Mouse (Mus musculus): ENCODE measurements around the gene Pnpla2. TPM values are rescaled to one million over a fixed set of nuclear protein-coding genes. Genes with fewer than 3 reads are reported as not detected.

The Pnpla2 gene
- polyA plus RNA-seq, 1 experiment from 2014 or later: 14.6 TPM

GRCm38 (mm10) chr7:141456739-141457138 is 1.7 kb downstream of the Pnpla2 start:
- Histone ChIP-seq H3K4me1 (peaks cover 17% of the 10 kb centered on the region), H3K36me3 (peaks cover 7% of the 10 kb centered on the region), H3K27ac (no peak overlapping the region), H3K9ac (no peak overlapping the region), H3K27me3 (peaks cover 42% of the 10 kb centered on the region), H3K4me3 (no peak overlapping the region), H3K4me2 (replicated peaks) (no peak overlapping the region), H3K9me3 (no peaks in the 10 kb centered on the region)
- no peak for ATAC-seq (ENCODE audit: insufficient number of reproducible peaks, insufficient read depth, low FRiP score, low TSS enrichment)
- WGBS: 86% methylated on average over 6 of the region's 6 CpGs

DNA sequence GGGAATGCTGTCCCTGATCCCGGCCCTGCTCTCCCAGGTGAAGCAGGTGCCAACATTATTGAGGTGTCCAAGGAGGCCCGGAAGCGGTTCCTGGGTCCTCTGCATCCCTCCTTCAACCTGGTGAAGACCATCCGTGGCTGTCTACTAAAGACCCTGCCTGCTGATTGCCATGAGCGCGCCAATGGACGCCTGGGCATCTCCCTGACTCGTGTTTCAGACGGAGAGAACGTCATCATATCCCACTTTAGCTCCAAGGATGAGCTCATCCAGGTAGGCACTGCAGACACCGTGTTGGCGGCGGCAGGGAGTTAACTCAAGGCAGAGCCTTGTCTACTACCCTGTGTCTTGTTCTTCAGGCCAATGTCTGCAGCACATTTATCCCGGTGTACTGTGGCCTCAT is 2.2 kb downstream of the Pnpla2 start:
- Histone ChIP-seq H3K36me3 (peaks cover 2% of the 10 kb centered on the region), H3K4me2 (replicated peaks) (no peak overlapping the region), H3K27ac (no peak overlapping the region), H3K4me1 (peaks cover 22% of the 10 kb centered on the region), H3K9me3 (no peaks in the 10 kb centered on the region), H3K9ac (no peak overlapping the region), H3K4me3 (no peak overlapping the region), H3K27me3 (peaks cover 47% of the 10 kb centered on the region)
- 90% methylated on average over 14 of the region's 14 CpGs for WGBS
- no peak for ATAC-seq (ENCODE audit: insufficient number of reproducible peaks, insufficient read depth, low FRiP score, low TSS enrichment)

- peaks cover 56% of the 10 kb centered on the region for H3K27me3 ChIP-seq
- H3K27ac ChIP-seq: no peak overlapping the region
- H3K9me3 ChIP-seq: no peaks in the 10 kb centered on the region
- H3K4me2 ChIP-seq (replicated peaks): no peak overlapping the region
- H3K9ac ChIP-seq: no peak overlapping the region
- H3K4me1 ChIP-seq: peaks cover 25% of the 10 kb centered on the region
- H3K4me3 ChIP-seq: no peak overlapping the region
- 71% methylated on average over 15 of the region's 15 CpGs for WGBS
- no peak for ATAC-seq (ENCODE audit: insufficient number of reproducible peaks, insufficient read depth, low FRiP score, low TSS enrichment)
- H3K36me3 ChIP-seq: no peaks in the 10 kb centered on the region
Measured at GRCm38 (mm10) chr7:141457986-141458660, 3.1 kb downstream of the Pnpla2 start.

- peaks cover 61% of the 10 kb centered on the region for H3K27me3 ChIP-seq
Measured at GRCm38 (mm10) chr7:141458661-141459060, 3.7 kb downstream of the Pnpla2 start.

GRCm38 (mm10) chr7:141459301-141459711 is 4.3 kb downstream of the Pnpla2 start:
- Histone ChIP-seq H3K4me2 (replicated peaks) (no peak overlapping the region), H3K27ac (no peak overlapping the region), H3K9me3 (no peaks in the 10 kb centered on the region), H3K36me3 (no peaks in the 10 kb centered on the region), H3K4me1 (peaks cover 30% of the 10 kb centered on the region), H3K4me3 (no peak overlapping the region), H3K9ac (no peak overlapping the region), H3K27me3 (peaks cover 67% of the 10 kb centered on the region)
- ATAC-seq (ENCODE audit: insufficient number of reproducible peaks, insufficient read depth, low FRiP score, low TSS enrichment): no peak
- WGBS: 87% methylated on average over 17 of the region's 17 CpGs

More at GRCm38 (mm10) chr7:141458661-141459060, 3.7 kb downstream of the Pnpla2 start:
- Histone ChIP-seq H3K4me1 (peaks cover 26% of the 10 kb centered on the region), H3K9me3 (no peaks in the 10 kb centered on the region), H3K9ac (no peak overlapping the region), H3K4me3 (no peak overlapping the region), H3K4me2 (replicated peaks) (no peak overlapping the region), H3K27ac (no peak overlapping the region), H3K36me3 (no peaks in the 10 kb centered on the region)
- WGBS: 92% methylated on average over 11 of the region's 11 CpGs
- ATAC-seq (ENCODE audit: insufficient number of reproducible peaks, insufficient read depth, low FRiP score, low TSS enrichment): no peak

DNA sequence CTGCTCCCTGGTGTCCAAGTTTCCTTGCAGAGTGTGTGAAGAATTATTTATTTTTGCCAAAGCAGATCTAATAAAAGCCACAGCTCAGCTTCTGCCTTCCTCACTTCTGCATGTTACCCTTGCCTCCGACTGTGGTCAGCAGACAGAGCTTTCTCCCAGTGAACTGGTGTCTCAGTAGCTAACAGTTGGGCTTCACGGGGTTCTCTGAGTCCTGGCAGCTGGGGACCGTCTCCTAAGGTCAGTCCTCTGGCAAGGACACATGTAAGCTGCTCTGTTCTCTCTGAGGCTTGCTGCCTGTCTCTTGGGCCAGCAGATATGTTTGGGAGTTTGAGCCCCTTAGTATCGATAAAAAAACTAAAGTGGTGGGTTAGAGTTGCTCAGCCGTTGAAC is 5.0 kb downstream of the Pnpla2 start:
- no peak for ATAC-seq (ENCODE audit: insufficient number of reproducible peaks, insufficient read depth, low FRiP score, low TSS enrichment)
- no peaks in the 10 kb centered on the region for H3K9me3 ChIP-seq
- H3K4me2 ChIP-seq (replicated peaks): no peak overlapping the region
- no peak overlapping the region for H3K9ac ChIP-seq
- no peak overlapping the region for H3K27ac ChIP-seq
- WGBS: 67% methylated on average over 5 of the region's 5 CpGs
- H3K4me3 ChIP-seq: no peak overlapping the region
- peaks cover 37% of the 10 kb centered on the region for H3K4me1 ChIP-seq
- H3K27me3 ChIP-seq: peaks cover 74% of the 10 kb centered on the region
- no peaks in the 10 kb centered on the region for H3K36me3 ChIP-seq

- 61% methylated on average over 15 of the region's 15 CpGs for WGBS
- no peak for ATAC-seq (ENCODE audit: insufficient number of reproducible peaks, insufficient read depth, low FRiP score, low TSS enrichment)
- Histone ChIP-seq H3K4me1 (peaks cover 39% of the 10 kb centered on the region), H3K36me3 (no peaks in the 10 kb centered on the region), H3K27me3 (peaks cover 80% of the 10 kb centered on the region), H3K4me3 (peak within 1 kb of the TSS; percentile 35), H3K9ac (peak within 1 kb of the TSS; percentile 41; the same call in 1 of the 2 replicates), H3K4me2 (replicated peaks) (peak within 1 kb of the TSS; percentile 61), H3K27ac (no peak within 1 kb of the TSS), H3K9me3 (no peaks in the 10 kb centered on the region)
Measured at GRCm38 (mm10) chr7:141460391-141461113, 5.6 kb downstream of the Pnpla2 start, which contains the start of gene Cracr2b. Gene Cracr2b (plus strand): TSS chr7:141461094.

DNA sequence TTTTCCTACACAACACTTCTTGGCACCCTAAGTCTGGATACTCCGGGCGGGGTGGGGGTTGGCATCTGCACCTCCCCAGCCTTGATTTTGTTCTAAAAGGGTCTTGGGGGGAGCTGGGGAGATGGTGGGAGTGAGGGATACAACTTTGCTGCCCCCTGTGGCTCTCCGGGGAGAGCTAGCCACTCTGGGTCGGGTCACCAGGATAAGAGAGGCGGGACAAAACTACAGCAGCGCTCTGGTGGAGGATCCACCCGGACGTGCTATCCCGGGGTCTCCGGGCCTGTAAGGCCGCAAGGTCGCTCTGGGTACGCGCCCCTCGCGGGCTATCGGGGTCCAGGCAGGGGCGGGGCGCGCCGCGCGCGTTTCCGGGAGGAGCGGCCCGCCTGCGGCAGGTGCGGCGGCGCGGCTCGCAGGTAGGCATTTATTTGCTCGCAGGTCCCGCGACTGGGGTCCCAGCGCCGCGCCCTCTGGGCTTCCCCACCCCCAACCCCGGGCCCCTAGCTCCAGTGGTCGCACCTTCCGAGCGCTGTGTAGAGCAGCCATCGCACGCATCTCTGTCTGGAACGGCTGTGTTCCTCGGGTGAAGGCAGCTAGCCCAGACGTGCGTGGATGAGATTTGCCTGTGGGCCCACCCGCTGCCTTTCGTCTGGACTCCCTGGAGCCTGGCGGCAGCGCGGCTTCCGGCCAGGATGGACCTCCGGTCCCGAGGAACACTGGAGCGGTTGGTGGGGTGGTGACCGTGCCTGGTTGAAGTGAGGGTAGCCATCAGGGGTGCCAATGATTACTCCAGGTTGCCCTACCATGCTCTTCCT is 6.7 kb downstream of the Pnpla2 start:
- Histone ChIP-seq H3K27me3 (peaks cover 86% of the 10 kb centered on the region), H3K9me3 (no peaks in the 10 kb centered on the region), H3K27ac (no peak overlapping the region), H3K36me3 (no peaks in the 10 kb centered on the region), H3K4me1 (peaks cover 32% of the 10 kb centered on the region), H3K4me3 (peak overlapping the region; percentile 35), H3K9ac (peak overlapping the region; percentile 41; the same call in 1 of the 2 replicates), H3K4me2 (replicated peaks) (peak overlapping the region; percentile 61)
- WGBS: 2% methylated on average over 59 of the region's 59 CpGs
- no peak for ATAC-seq (ENCODE audit: insufficient number of reproducible peaks, insufficient read depth, low FRiP score, low TSS enrichment)

DNA sequence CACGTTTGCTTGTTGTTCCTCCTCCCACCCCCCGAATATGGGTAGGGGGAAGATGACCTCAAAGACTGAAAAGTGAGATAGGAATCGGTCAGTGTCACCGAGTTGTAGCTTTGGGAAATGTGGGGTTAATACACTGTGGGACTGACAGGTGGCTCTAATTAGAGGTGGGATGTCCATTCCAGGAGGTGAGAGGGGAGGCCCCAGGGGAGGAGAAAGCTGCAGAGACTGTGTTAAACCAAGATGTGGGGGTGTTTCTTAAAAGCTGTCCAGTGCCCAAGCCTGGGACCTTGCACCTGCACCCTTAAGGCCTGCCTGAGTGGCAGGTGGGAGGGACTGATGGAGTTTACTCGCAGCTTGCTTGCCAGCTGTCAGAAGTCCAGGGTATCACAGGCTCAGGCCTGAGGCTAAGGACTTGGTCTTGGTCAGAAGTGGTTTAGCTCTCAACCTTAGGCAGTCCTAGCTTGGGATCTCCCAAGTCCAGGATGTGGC is 7.4 kb downstream of the Pnpla2 start:
- 7% methylated on average over 5 of the region's 5 CpGs for WGBS
- no peak for ATAC-seq (ENCODE audit: insufficient number of reproducible peaks, insufficient read depth, low FRiP score, low TSS enrichment)
- Histone ChIP-seq H3K9me3 (no peaks in the 10 kb centered on the region), H3K27ac (no peak overlapping the region), H3K4me1 (peaks cover 32% of the 10 kb centered on the region), H3K9ac (peak overlapping the region; percentile 41; the same call in 1 of the 2 replicates), H3K27me3 (peaks cover 81% of the 10 kb centered on the region), H3K4me3 (no peak overlapping the region), H3K4me2 (replicated peaks) (peak overlapping the region; percentile 61), H3K36me3 (no peaks in the 10 kb centered on the region)

- H3K4me1 ChIP-seq: peaks cover 42% of the 10 kb centered on the region
- peak overlapping the region; percentile 44 for H3K4me2 ChIP-seq (replicated peaks)
- no peaks in the 10 kb centered on the region for H3K9me3 ChIP-seq
- 24% methylated on average over 12 of the region's 12 CpGs for WGBS
- H3K27ac ChIP-seq: 0 out of 2 replicates have a peak overlapping the region, but pooled peaks have one; percentile 36
- no peak for ATAC-seq (ENCODE audit: insufficient number of reproducible peaks, insufficient read depth, low FRiP score, low TSS enrichment)
- H3K27me3 ChIP-seq: peaks cover 72% of the 10 kb centered on the region
- peak overlapping the region; percentile 43; the same call in 1 of the 2 replicates for H3K9ac ChIP-seq
- no peaks in the 10 kb centered on the region for H3K36me3 ChIP-seq
- peak overlapping the region; percentile 20; the same call in 1 of the 2 replicates for H3K4me3 ChIP-seq
Measured at GRCm38 (mm10) chr7:141463824-141464602, 9.0 kb downstream of the Pnpla2 start.
